Mouse (Mus musculus) neutrophil, adult 5-6 weeks (primary cell): Measurements from ENCODE around the gene Fhit. TPM values are rescaled to one million over a fixed set of nuclear protein-coding genes. Genes with fewer than 3 reads are reported as not detected.

Experiments
- ATAC-seq: fragments of 151-379, 151-347 bp; 2 replicates; pipeline ENCODE4 v1.8.0; 2017; ENCODE audit warnings: mild to moderate bottlenecking, moderate TSS enrichment; ENCODE audit not compliant: insufficient number of reproducible peaks, poor library complexity, low FRiP score, severe bottlenecking; ENCODE audit errors: extremely low read depth
- total RNA-seq: library from RNA; stranded (forward); fragments of 200-1000 nt; gene quantifications from 2 replicates; pipeline ENCODE4 v1.2.3, GENCODE M21; 2017

The Fhit gene
- total RNA-seq, 1 experiment from 2014 or later = not detected

DNA sequence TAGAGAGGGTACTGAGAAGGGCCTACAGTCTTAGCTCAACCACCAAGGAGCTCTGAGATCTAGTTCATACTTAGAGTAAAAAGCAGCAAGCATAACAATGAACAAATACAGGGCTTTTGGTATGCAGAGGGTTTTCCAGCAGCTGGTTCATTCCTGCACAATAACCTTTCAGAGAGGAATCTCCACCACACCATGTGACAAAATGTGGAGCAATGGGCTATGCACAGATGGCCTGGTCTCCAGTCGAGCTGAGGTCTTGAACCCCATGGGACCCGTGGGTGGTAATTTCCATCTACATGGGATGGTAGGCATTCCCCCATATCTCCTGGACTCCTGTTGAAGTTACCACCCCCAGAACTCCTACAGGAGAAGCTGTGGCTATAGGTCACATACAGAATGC lies 423.8 kb downstream of the Fhit start:
- ATAC-seq = no peak

DNA sequence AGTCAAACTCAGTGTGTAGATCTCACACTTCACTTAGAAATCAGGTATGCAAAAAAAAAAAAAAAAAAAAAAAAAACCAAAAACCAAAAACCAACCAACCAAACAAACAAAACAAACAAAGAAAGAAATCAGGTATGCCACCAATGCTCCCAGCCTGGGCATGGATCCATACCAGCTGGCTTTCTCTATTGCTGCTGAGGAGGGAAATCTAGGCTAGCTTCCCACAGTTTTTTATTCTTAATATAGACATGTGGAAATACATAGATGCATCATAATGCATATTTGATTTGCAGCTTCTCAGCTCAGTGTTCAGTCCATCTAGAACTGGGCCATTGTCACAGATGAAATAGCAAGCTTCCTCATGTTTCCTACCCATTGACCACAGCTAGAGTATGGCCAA lies 439.3 kb downstream of the Fhit start:
- no peak for ATAC-seq

GRCm38 (mm10) chr14:10712916-10713315 lies 448.9 kb downstream of the Fhit start:
- ATAC-seq = no peak

GRCm38 (mm10) chr14:10712522-10712881 lies 449.3 kb downstream of the Fhit start:
- no peak for ATAC-seq

DNA sequence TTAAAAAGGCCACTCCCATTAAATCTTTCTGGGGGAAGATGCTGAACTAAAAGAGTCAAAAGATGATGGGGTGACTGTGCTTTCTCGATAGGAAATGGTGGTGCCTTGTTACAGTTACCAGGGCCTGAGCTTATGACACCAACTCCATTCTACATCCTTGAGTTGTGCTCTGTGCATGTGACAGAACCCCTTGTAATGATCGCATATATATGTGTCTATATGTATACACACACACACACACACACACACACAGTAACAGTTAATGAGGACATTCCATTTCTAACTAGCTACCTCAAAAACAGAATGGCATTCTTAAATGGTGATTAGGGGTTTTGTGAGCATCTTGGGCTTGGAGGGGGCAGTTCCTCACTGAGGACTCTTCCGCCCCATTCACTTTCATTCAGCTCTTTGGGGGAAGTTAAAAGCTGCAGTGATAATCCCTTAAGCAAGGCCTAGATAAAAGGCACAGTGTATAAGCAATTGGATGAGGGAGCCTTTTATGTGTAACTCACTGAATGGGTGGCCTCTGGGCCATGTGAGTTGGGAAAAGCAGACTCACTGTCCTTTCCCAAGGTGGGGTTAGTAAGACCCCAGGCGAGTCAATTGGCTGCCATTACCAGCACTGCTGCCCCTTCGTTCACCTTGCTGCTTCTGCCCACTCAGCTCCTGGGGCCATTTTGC lies 449.9 kb downstream of the Fhit start:
- no peak for ATAC-seq

- ATAC-seq = no peak
Observed at GRCm38 (mm10) chr14:10710796-10711311, 451.0 kb downstream of the Fhit start.

DNA sequence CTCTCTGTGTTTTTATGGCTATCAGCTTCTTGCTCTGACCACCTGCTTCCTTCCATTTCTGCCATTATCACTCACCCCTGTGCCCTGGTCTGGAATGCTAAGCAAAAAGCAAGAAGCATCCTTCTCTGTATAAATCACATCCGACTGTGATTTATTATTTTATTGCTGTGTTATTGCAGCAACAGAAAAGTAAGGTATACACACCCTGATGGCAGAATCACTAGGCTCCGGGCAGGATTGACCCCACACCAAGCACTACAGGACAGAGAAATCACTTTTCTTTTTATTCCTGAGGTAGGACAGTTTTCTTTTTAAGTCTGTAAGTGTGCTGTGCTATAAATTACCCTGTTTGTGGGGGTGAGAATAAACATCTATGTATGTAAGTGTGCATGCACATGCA lies 460.1 kb downstream of the Fhit start:
- no peak for ATAC-seq

- ATAC-seq = no peak
Observed at GRCm38 (mm10) chr14:10680041-10680440, 481.8 kb downstream of the Fhit start.

GRCm38 (mm10) chr14:10679638-10680037 lies 482.2 kb downstream of the Fhit start:
- ATAC-seq = no peak

GRCm38 (mm10) chr14:10677627-10678026 lies 484.2 kb downstream of the Fhit start:
- ATAC-seq = no peak

- ATAC-seq = no peak
Observed at GRCm38 (mm10) chr14:10660247-10660646, 501.6 kb downstream of the Fhit start.

DNA sequence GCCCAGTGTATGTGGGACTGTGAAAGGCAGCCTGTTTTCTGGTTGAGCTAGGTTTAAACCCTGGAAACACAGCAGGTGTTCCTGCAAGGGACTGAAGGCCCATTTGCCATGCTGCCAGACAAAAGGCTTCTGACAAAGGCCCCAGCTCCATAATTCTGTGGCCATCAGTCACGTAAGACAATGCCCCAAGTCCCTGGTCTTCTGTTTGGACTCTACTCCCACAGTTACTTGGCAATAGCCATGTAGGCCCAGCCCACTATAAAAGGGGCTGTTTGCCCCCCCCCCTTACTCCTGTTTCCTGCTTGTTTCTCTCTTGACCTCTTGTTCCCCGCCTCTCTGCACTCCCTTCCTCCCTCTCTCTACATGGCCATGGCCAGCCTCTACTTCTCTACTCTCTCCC lies 502.5 kb downstream of the Fhit start:
- ATAC-seq = no peak

DNA sequence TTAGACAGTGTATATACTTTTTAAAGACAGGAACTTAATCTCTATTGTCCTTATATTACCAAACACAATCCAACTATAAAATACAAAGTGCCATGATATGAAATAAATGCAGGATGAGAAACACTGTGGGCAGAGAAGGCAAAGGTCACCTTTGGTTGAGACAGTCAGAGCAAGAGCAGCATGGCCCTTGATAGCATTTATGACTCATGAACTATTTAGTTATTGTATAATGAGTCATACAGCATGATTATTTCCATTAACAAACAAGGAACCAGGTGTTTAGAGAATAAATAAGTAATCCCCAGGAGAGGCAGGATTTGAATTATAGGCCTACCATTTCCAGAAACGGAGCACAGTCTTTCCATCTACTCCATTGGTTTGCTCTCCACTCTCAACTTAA lies 503.6 kb downstream of the Fhit start:
- ATAC-seq = no peak

DNA sequence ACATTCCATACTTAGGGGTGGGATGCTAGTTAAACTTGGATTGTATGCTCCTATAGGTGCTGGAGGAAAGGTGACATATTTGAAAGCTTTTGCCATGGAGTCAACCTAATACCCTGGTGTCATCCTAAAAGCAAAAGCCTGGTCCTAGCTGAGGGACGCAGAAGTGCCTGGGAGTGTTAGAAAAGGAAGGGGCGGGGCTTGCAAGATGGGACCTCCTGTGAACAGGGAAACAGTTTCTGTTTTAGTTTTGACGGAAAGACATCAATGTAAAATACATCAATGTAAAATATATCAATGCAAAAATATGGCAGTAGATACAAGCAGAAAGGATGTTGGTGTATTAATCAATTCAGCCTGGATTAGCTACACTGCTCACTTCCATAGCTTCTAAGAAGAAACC lies 504.5 kb downstream of the Fhit start:
- no peak for ATAC-seq

GRCm38 (mm10) chr14:10655842-10656241 lies 506.0 kb downstream of the Fhit start:
- no peak for ATAC-seq

GRCm38 (mm10) chr14:10647832-10648231 lies 514.0 kb downstream of the Fhit start:
- ATAC-seq = no peak

DNA sequence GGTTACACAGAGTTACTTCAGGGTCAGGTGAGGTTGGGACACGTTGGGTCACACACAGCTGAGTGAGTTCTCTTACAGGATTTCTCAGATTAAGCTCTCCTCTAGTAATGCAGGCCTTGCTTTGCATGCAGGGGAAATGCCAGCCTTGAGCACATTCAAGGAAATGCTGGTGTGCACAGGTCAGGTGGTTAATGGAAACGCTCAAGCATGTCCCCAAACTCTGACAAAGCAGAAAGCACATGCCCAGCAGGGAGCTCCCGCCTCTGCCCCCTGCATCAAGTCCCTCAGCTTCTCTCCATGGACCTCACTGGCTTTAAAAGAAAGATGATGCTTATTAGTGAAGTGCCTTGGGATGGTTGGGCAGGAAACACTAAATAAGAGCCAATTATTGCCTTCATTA lies 530.1 kb downstream of the Fhit start:
- no peak for ATAC-seq

DNA sequence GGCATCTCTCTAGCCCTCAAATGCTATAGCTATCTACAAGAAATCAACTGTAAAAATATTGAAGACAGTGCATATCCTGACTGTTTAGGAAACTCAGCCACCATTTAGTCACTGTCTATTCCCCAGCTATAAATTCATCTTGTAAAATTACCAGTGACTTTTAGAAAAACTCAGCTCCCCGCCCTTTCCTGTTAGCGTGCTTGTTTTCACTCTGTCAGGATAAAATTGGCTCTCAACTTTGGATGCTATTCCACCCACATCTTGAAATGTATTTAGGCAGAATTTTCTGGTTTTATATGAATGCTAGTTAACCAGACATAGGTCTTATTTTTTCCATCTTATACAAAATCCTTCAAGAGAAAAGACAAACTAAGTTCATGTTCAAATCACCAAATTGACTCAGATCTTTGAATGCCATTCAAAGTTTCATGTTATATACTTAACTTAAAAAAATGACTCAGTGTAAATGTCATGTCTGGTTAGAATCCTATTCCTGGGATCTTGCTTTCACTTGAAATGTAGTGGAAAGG lies 530.9 kb downstream of the Fhit start:
- ATAC-seq = no peak

DNA sequence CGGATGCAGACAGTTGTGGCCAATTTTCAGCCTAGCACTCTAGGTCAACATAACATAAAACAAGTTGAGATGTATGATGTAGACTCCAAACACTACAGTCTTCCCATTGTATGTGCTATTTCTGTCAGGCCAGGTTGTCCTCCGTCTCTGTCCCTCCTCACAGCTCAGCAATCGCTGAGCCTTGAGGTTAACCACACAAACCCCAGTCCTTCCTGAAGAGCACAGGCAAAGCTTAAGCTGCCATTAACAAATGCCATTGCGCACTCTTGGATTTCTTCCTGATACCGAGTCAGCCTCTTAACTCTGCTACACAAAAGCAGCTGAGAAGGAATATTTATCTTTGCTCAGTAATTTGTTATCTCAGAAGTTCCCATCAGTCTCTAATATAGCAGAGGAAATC lies 568.4 kb downstream of the Fhit start:
- ATAC-seq = no peak

DNA sequence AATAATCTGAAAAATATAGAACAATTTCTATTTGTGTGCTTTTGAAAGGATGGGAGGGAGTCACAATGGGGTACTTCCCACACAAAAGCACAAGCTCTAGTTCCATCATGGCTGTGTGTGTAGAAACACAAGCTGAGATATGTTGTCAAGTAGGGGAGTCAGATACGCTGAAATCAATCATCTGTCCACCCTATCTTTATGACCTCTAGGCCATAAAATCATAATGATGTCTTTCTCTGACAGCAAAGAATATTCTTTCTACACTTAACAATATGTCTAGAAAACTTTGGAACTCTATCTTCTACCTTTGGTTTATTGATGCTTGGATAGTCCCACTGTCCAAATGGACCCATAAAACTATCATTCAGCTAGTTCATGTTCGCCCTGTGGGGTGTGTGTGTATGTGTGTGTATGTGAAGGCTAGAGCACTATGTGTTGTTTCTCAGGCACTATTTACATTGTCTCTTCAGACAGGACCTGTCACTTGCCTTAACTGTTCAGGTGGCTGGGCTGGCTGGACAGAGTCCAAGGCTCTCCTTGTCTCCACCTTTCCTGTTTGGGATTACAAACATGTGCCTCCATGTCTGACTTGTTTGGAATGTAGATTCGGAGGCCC lies 592.8 kb downstream of the Fhit start:
- ATAC-seq = no peak

DNA sequence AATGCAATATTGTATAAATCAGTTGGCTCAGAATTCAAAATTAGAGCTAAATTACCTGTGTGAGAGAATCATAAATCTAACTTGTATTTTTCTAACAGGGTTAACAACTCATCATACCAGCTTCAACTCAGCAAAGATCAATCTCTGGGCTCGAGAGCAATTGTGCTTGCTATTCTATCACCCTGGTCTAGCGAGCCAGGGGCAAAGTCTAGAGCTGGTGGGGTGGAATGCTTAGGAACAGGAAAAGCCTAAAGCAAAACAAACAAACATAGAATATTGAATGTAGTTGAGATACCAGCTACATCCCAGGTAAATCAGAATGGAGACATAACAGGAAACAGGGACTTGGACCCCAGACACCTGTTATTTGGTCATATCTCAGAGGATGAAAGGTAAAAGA lies 594.1 kb downstream of the Fhit start:
- ATAC-seq = no peak
